Mouse (Mus musculus) heart, embryonic 15.5 days (tissue): ENCODE results near the gene Capsl. TPM values are rescaled to one million over a fixed set of nuclear protein-coding genes. Genes with fewer than 3 reads are reported as not detected.

ENCODE experiments used
- ATAC-seq: fragments of 200-750 bp; cut with Nextera tagmentation; replicated peaks from 2 replicates; pipeline ENCODE4 v1.8.0; 2017; ENCODE audit warnings: low read depth, moderate TSS enrichment; ENCODE audit not compliant: insufficient number of reproducible peaks, insufficient read depth, low FRiP score
- H3K27ac ChIP-seq: fragments of 300-500 bp; sonication (generic); 2 replicates; pipeline ENCODE4 v1.5.1; 2015; ENCODE audit warnings: mild to moderate bottlenecking, inconsistent platforms
- H3K27me3 ChIP-seq: fragments of 300-500 bp; sonication (generic); 2 replicates; pipeline ENCODE4 v1.6.1; 2015; ENCODE audit warnings: inconsistent platforms
- H3K36me3 ChIP-seq: fragments of 300-500 bp; sonication (generic); 2 replicates; pipeline ENCODE4 v1.6.1; 2015; ENCODE audit warnings: mild to moderate bottlenecking, inconsistent platforms
- H3K4me1 ChIP-seq: fragments of 300-500 bp; sonication (generic); replicated peaks from 2 replicates; pipeline ENCODE4 v1.6.1; 2015; ENCODE audit warnings: inconsistent platforms
- H3K4me2 ChIP-seq: fragments of 300-500 bp; sonication (generic); 2 replicates; pipeline ENCODE4 v1.6.1; 2015; ENCODE audit warnings: inconsistent platforms, mild to moderate bottlenecking, moderate library complexity
- H3K4me3 ChIP-seq: fragments of 300-500 bp; sonication (generic); 2 replicates; pipeline ENCODE4 v1.5.1; 2015; ENCODE audit warnings: mild to moderate bottlenecking, inconsistent platforms
- H3K9ac ChIP-seq: fragments of 300-500 bp; sonication (generic); 2 replicates; pipeline ENCODE4 v1.6.1; 2015; ENCODE audit warnings: mild to moderate bottlenecking, inconsistent platforms
- H3K9me3 ChIP-seq: fragments of 300-500 bp; sonication (generic); replicated peaks from 2 replicates; pipeline ENCODE4 v1.6.1; 2016; ENCODE audit warnings: inconsistent platforms
- WGBS: fragments of 180-500 bp; shearing (Covaris S2); methylation state at CpG from one replicate; pipeline ENCODE4 v1.1.7; 2015; ENCODE audit warnings: mixed read lengths; 5-methylcytosine and 5-hydroxymethylcytosine counted together
- polyA plus RNA-seq: library from polyadenylated mRNA; unstranded; fragments of >200 nt; fragmentation: Nextera tagmentation; extraction: Ambion mirVana; gene quantifications from 2 replicates; pipeline ENCODE4 v1.2.1, GENCODE M21; 2015

The Capsl gene
- polyA plus RNA-seq, 1 experiment from 2014 or later: 0.67 TPM

- no peak for ATAC-seq
- Histone ChIP-seq H3K4me1 (no peaks in the 10 kb centered on the region), H3K27me3 (no peaks in the 10 kb centered on the region), H3K36me3 (no peaks in the 10 kb centered on the region), H3K4me3 (no peak overlapping the region), H3K4me2 (no peak overlapping the region), H3K27ac (no peak overlapping the region; the same call in 1 of the 2 replicates), H3K9me3 (no peaks in the 10 kb centered on the region), H3K9ac (no peak overlapping the region)
- WGBS: 76% methylated on average over 4 of the region's 4 CpGs
These were observed 35.3 kb downstream of the Capsl start for GRCm38 (mm10) chr15:9471053-9471685.

GRCm38 (mm10) chr15:9472167-9472566, 36.3 kb downstream of the Capsl start:
- no peak for ATAC-seq
- no peak overlapping the region for H3K27ac ChIP-seq
- no peak overlapping the region for H3K9ac ChIP-seq
- WGBS: 48% methylated on average over 3 of the region's 3 CpGs
- no peaks in the 10 kb centered on the region for H3K4me1 ChIP-seq
- H3K4me3 ChIP-seq: no peak overlapping the region
- H3K9me3 ChIP-seq: no peaks in the 10 kb centered on the region
- no peaks in the 10 kb centered on the region for H3K36me3 ChIP-seq
- no peak overlapping the region for H3K4me2 ChIP-seq
- no peaks in the 10 kb centered on the region for H3K27me3 ChIP-seq

GRCm38 (mm10) chr15:9472618-9473017, 36.8 kb downstream of the Capsl start:
- no peaks in the 10 kb centered on the region for H3K4me1 ChIP-seq
- H3K4me3 ChIP-seq: no peak overlapping the region
- H3K27ac ChIP-seq: peak overlapping the region; percentile 24; the same call in 1 of the 2 replicates
- H3K9me3 ChIP-seq: no peaks in the 10 kb centered on the region
- WGBS: 48% methylated on average over 3 of the region's 3 CpGs
- H3K27me3 ChIP-seq: no peaks in the 10 kb centered on the region
- no peaks in the 10 kb centered on the region for H3K36me3 ChIP-seq
- no peak for ATAC-seq
- H3K4me2 ChIP-seq: no peak overlapping the region
- H3K9ac ChIP-seq: no peak overlapping the region

- Histone ChIP-seq H3K4me1 (no peaks in the 10 kb centered on the region), H3K4me3 (no peak overlapping the region), H3K9me3 (no peaks in the 10 kb centered on the region), H3K9ac (no peak overlapping the region), H3K27ac (no peak overlapping the region), H3K27me3 (no peaks in the 10 kb centered on the region), H3K4me2 (no peak overlapping the region), H3K36me3 (no peaks in the 10 kb centered on the region)
- ATAC-seq: no peak
- WGBS: 84% methylated on average over 1 of the region's 1 CpGs
These were observed 37.4 kb downstream of the Capsl start for GRCm38 (mm10) chr15:9473188-9473587.

- Histone ChIP-seq H3K27me3 (no peaks in the 10 kb centered on the region), H3K27ac (no peak overlapping the region), H3K4me2 (no peak overlapping the region), H3K36me3 (no peaks in the 10 kb centered on the region), H3K9ac (no peak overlapping the region), H3K9me3 (no peaks in the 10 kb centered on the region), H3K4me3 (no peak overlapping the region), H3K4me1 (no peaks in the 10 kb centered on the region)
- 82% methylated on average over 2 of the region's 2 CpGs for WGBS
- ATAC-seq: no peak
These were observed 53.7 kb downstream of the Capsl start for GRCm38 (mm10) chr15:9489417-9490118.

- no peaks in the 10 kb centered on the region for H3K36me3 ChIP-seq
- H3K4me3 ChIP-seq: no peak overlapping the region
These were observed 56.2 kb downstream of the Capsl start for GRCm38 (mm10) chr15:9492077-9492476.

More at GRCm38 (mm10) chr15:9492077-9492476, 56.2 kb downstream of the Capsl start:
- Histone ChIP-seq H3K9me3 (no peaks in the 10 kb centered on the region), H3K9ac (no peak overlapping the region), H3K27ac (no peak overlapping the region), H3K4me1 (no peaks in the 10 kb centered on the region), H3K4me2 (no peak overlapping the region), H3K27me3 (no peaks in the 10 kb centered on the region)
- 69% methylated on average over 3 of the region's 3 CpGs for WGBS
- ATAC-seq: no peak

Other genes starting within 250 kb of the Capsl start
- gene Ugt3a1, start 159.1 kb upstream of the Capsl start, polyA plus RNA-seq: 0.23 TPM in 1 of 2 replicates, not detected in the other
- gene Ugt3a2, start 100.5 kb upstream of the Capsl start, polyA plus RNA-seq: not detected in 2 replicates
- 0.67 and 2.1 TPM in 2 replicates for gene Il7r, start 94.1 kb downstream of the Capsl start, polyA plus RNA-seq